Mouse (Mus musculus) stomach, postnatal 0 days (tissue): ENCODE results near the gene Trpm5. TPM values are rescaled to one million over a fixed set of nuclear protein-coding genes. Genes with fewer than 3 reads are reported as not detected.

ENCODE experiments used
- ATAC-seq: fragments of 200-750 bp; cut with Nextera tagmentation; 2 replicates; pipeline ENCODE4 v1.8.0; 2017; ENCODE audit not compliant: low FRiP score, low TSS enrichment
- DNase-seq: peaks from one replicate; pipeline ENCODE4 v3.0.0-alpha.2; 2016; ENCODE audit warnings: low spot score
- H3K27ac ChIP-seq: fragments of 300-500 bp; sonication (generic); replicated peaks from 2 replicates; pipeline ENCODE4 v1.5.1; 2014; ENCODE audit warnings: mild to moderate bottlenecking, control low read depth
- H3K27me3 ChIP-seq: fragments of 300-500 bp; sonication (generic); 2 replicates; pipeline ENCODE4 v1.6.1; 2014; ENCODE audit warnings: low read length; ENCODE audit not compliant: control insufficient read depth, insufficient read depth
- H3K36me3 ChIP-seq: fragments of 300-500 bp; sonication (generic); 2 replicates; pipeline ENCODE4 v1.6.1; 2014; ENCODE audit warnings: low read length, mixed read lengths; ENCODE audit not compliant: control insufficient read depth, insufficient read depth
- H3K4me1 ChIP-seq: fragments of 300-500 bp; sonication (generic); replicated peaks from 2 replicates; pipeline ENCODE4 v1.6.1; 2014; ENCODE audit warnings: antibody characterized with exemption; ENCODE audit not compliant: control insufficient read depth, insufficient read depth
- H3K4me2 ChIP-seq: fragments of 300-500 bp; sonication (generic); replicated peaks from 2 replicates; pipeline ENCODE4 v1.6.1; 2014; ENCODE audit warnings: low read depth, mild to moderate bottlenecking, control low read depth, moderate library complexity
- H3K4me3 ChIP-seq: fragments of 300-500 bp; sonication (generic); 2 replicates; pipeline ENCODE4 v1.5.1; 2014; ENCODE audit warnings: low read depth, low read length, control low read depth
- H3K9ac ChIP-seq: fragments of 300-500 bp; sonication (generic); 2 replicates; pipeline ENCODE4 v1.6.1; 2014; ENCODE audit warnings: mild to moderate bottlenecking, low read length, control low read depth, mixed read lengths
- H3K9me3 ChIP-seq: fragments of 300-500 bp; sonication (generic); 2 replicates; pipeline ENCODE4 v1.6.1; 2016; ENCODE audit warnings: low read length; ENCODE audit not compliant: control insufficient read depth
- CTCF ChIP-seq: IDR thresholded peaks from 2 replicates; pipeline ENCODE4 v1.5.1; 2016; ENCODE audit warnings: antibody characterized with exemption, low read depth, mild to moderate bottlenecking, moderate library complexity
- EP300 ChIP-seq: optimal IDR thresholded peaks from 2 replicates; pipeline ENCODE3; 2016; ENCODE audit warnings: antibody characterized with exemption
- WGBS: fragments of 180-500 bp; shearing (Covaris S2); extraction: QIAGEN DNeasy Blood & Tissue Kit; methylation state at CpG from one replicate; pipeline ENCODE4 v1.1.7; 2014; 5-methylcytosine and 5-hydroxymethylcytosine counted together
- polyA plus RNA-seq: library from polyadenylated mRNA; unstranded; fragments of >200 nt; fragmentation: Nextera tagmentation; extraction: Ambion mirVana; gene quantifications from 2 replicates; pipeline ENCODE4 v1.2.1, GENCODE M21; 2015

The Trpm5 gene
- polyA plus RNA-seq, 1 experiment from 2014 or later, result 2.0 TPM

- DNase-seq, result peak; percentile 60
- Histone ChIP-seq H3K4me3 (peak overlapping the region; percentile 98), H3K4me1 (peaks cover 26% of the 10 kb centered on the region), H3K4me2 (peak overlapping the region; percentile 92), H3K27me3 (no peaks in the 10 kb centered on the region), H3K27ac (peak overlapping the region; percentile 96), H3K36me3 (no peaks in the 10 kb centered on the region; the same call in 1 of the 2 replicates), H3K9ac (peak overlapping the region; percentile 96), H3K9me3 (no peaks in the 10 kb centered on the region)
- TF ChIP-seq EP300 (no peak), CTCF (peak; percentile 62)
- peak; percentile 60 for ATAC-seq
- under 1% methylated on average over 46 of the region's 46 CpGs for WGBS
These were observed 41.2 kb downstream of the Trpm5 start for GRCm38 (mm10) chr7:143053008-143053899.

GRCm38 (mm10) chr7:143052626-143053007 is 41.8 kb downstream of the Trpm5 start, which contains the start of gene Cd81:
TSS of gene Cd81 (plus strand) at chr7:143052739.
- Histone ChIP-seq H3K36me3 (no peaks in the 10 kb centered on the region), H3K27ac (peak within 1 kb of the TSS; percentile 96), H3K4me3 (peak within 1 kb of the TSS; percentile 98), H3K4me2 (peak within 1 kb of the TSS; percentile 92), H3K9ac (peak within 1 kb of the TSS; percentile 96), H3K4me1 (peaks cover 21% of the 10 kb centered on the region), H3K27me3 (no peaks in the 10 kb centered on the region), H3K9me3 (no peaks in the 10 kb centered on the region)
- ATAC-seq (peak; percentile 83), DNase-seq (peak; percentile 86)
- no peak for TF ChIP-seq EP300
- TF ChIP-seq CTCF, result no peak
- under 1% methylated on average over 34 of the region's 37 CpGs for WGBS

- ATAC-seq (no peak), DNase-seq (no peak)
- Histone ChIP-seq H3K36me3 (no peaks in the 10 kb centered on the region), H3K9me3 (no peaks in the 10 kb centered on the region), H3K27ac (no peak overlapping the region), H3K27me3 (no peaks in the 10 kb centered on the region), H3K9ac (no peak overlapping the region), H3K4me2 (no peak overlapping the region), H3K4me1 (peaks cover 15% of the 10 kb centered on the region; the same call in 1 of the 2 replicates), H3K4me3 (no peak overlapping the region)
- WGBS, result 59% methylated on average over 2 of the region's 2 CpGs
- TF ChIP-seq EP300 (no peak), CTCF (no peak)
These were observed 43.1 kb downstream of the Trpm5 start for GRCm38 (mm10) chr7:143051316-143051715.

GRCm38 (mm10) chr7:143049841-143050816 is 44.3 kb downstream of the Trpm5 start:
- H3K27me3 ChIP-seq, result no peaks in the 10 kb centered on the region
- H3K36me3 ChIP-seq, result no peaks in the 10 kb centered on the region
- WGBS, result 95% methylated on average over 3 of the region's 3 CpGs
- no peak overlapping the region for H3K4me3 ChIP-seq
- H3K27ac ChIP-seq, result no peak overlapping the region
- peaks cover 8% of the 10 kb centered on the region; the same call in 1 of the 2 replicates for H3K4me1 ChIP-seq
- H3K9me3 ChIP-seq, result no peaks in the 10 kb centered on the region
- ATAC-seq (no peak), DNase-seq (no peak)
- TF ChIP-seq EP300, result no peak
- TF ChIP-seq CTCF, result no peak
- H3K4me2 ChIP-seq, result no peak overlapping the region
- H3K9ac ChIP-seq, result no peak overlapping the region

- Histone ChIP-seq H3K9ac (no peak overlapping the region), H3K27ac (no peak overlapping the region), H3K4me1 (peaks cover 2% of the 10 kb centered on the region; the same call in 1 of the 2 replicates), H3K9me3 (no peaks in the 10 kb centered on the region), H3K4me3 (no peak overlapping the region), H3K4me2 (no peak overlapping the region), H3K36me3 (no peaks in the 10 kb centered on the region), H3K27me3 (no peaks in the 10 kb centered on the region)
- no peak for ATAC-seq
- TF ChIP-seq EP300 (no peak), CTCF (no peak)
- 78% methylated on average over 3 of the region's 3 CpGs for WGBS
- DNase-seq, result no peak
These were observed 45.1 kb downstream of the Trpm5 start for GRCm38 (mm10) chr7:143049331-143049730.
